Mouse (Mus musculus) midbrain, embryonic 13.5 days (tissue): ENCODE data around the gene Naif1. TPM values are rescaled to one million over a fixed set of nuclear protein-coding genes. Genes with fewer than 3 reads are reported as not detected.
A peak's percentile ranks its signal among the peaks of the same experiment; 100 is the strongest.

Experiments used
- ATAC-seq: fragments of 200-750 bp; cut with Nextera tagmentation; 2 replicates; pipeline ENCODE4 v1.8.0; 2017; ENCODE audit warnings: mild to moderate bottlenecking, moderate TSS enrichment, moderate library complexity
- H3K27ac ChIP-seq: fragments of 300-500 bp; sonication (generic); 2 replicates; pipeline ENCODE4 v1.5.1; 2015; ENCODE audit warnings: inconsistent platforms, mild to moderate bottlenecking, moderate library complexity
- H3K27me3 ChIP-seq: fragments of 300-500 bp; sonication (generic); 2 replicates; pipeline ENCODE4 v1.6.1; 2015; ENCODE audit warnings: mild to moderate bottlenecking, inconsistent platforms
- H3K36me3 ChIP-seq: fragments of 300-500 bp; sonication (generic); 2 replicates; pipeline ENCODE4 v1.6.1; 2015; ENCODE audit warnings: mild to moderate bottlenecking, inconsistent platforms
- H3K4me1 ChIP-seq: fragments of 300-500 bp; sonication (generic); replicated peaks from 2 replicates; pipeline ENCODE4 v1.6.1; 2015; ENCODE audit warnings: inconsistent platforms
- H3K4me2 ChIP-seq: fragments of 300-500 bp; sonication (generic); replicated peaks from 2 replicates; pipeline ENCODE4 v1.6.1; 2015; ENCODE audit warnings: moderate library complexity, mild to moderate bottlenecking, inconsistent platforms
- H3K4me3 ChIP-seq: fragments of 300-500 bp; sonication (generic); replicated peaks from 2 replicates; pipeline ENCODE4 v1.5.1; 2015; ENCODE audit warnings: mild to moderate bottlenecking, inconsistent platforms
- H3K9ac ChIP-seq: fragments of 300-500 bp; sonication (generic); replicated peaks from 2 replicates; pipeline ENCODE4 v1.6.1; 2015; ENCODE audit warnings: mild to moderate bottlenecking, inconsistent platforms
- H3K9me3 ChIP-seq: fragments of 300-500 bp; sonication (generic); 2 replicates; pipeline ENCODE4 v1.6.1; 2016; ENCODE audit warnings: mild to moderate bottlenecking, inconsistent platforms
- WGBS: fragments of 180-500 bp; shearing (Covaris S2); methylation state at CpG from one replicate; pipeline ENCODE4 v1.1.7; 2015; 5-methylcytosine and 5-hydroxymethylcytosine counted together
- polyA plus RNA-seq: library from polyadenylated mRNA; unstranded; fragments of >200 nt; fragmentation: Nextera tagmentation; extraction: Ambion mirVana; gene quantifications from 2 replicates; pipeline ENCODE4 v1.2.1, GENCODE M21; 2015

Naif1 gene
- polyA plus RNA-seq, 1 experiment from 2014 or later, result 6.1 TPM

DNA sequence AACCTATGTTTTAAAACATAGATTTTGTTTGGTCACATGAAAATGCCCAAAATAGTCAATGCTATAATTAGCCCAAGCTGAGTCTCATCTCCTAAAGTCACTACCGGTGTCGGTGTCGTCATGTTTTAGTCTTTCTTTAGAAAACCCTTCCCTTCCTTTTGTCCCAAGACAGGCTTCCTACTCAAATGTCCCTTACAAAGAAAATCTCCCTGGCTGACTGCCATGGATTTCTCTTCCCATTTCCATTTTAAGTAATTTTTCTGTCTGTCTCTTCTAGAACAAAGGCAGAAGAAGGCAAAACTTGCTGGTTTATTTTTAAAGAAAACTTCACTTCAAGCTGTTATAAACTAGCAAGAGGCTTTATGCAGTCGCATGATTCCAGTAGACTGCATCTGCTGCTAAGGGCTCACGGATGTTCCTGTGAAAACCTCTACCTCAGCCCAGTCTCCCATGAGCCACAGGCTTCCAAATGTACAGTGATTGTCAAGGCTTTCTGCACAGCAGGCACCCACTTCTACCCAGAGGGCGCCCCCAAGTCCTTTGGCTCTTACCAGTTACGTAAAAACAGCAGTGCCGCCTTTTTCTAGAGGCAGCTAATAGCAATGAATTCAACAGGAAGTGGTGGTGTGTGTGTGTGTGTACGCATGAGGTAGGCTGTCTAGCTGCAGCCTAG, 2.9 kb upstream of the Naif1 start:
- H3K9ac ChIP-seq, result no peak overlapping the region; the same call in 1 of the 2 replicates

GRCm38 (mm10) chr2:32448480-32448879, 1.8 kb upstream of the Naif1 start:
- 91% methylated on average over 1 of the region's 1 CpGs for WGBS
- Histone ChIP-seq H3K9me3 (no peaks in the 10 kb centered on the region), H3K27ac (no peak overlapping the region), H3K9ac (no peak overlapping the region), H3K27me3 (no peaks in the 10 kb centered on the region), H3K36me3 (0 out of 2 replicates have a peak, but pooled peaks cover 7% of the 10 kb centered on the region), H3K4me1 (peaks cover 40% of the 10 kb centered on the region), H3K4me2 (no peak overlapping the region), H3K4me3 (no peak overlapping the region)
- ATAC-seq, result no peak

More for the DNA sequence above, 2.9 kb upstream of the Naif1 start:
- no peak overlapping the region for H3K4me2 ChIP-seq
- peak overlapping the region; percentile 2; the same call in 1 of the 2 replicates for H3K27ac ChIP-seq
- no peaks in the 10 kb centered on the region for H3K9me3 ChIP-seq
- no peaks in the 10 kb centered on the region for H3K27me3 ChIP-seq
- WGBS, result 75% methylated on average over 9 of the region's 9 CpGs
- 0 out of 2 replicates have a peak, but pooled peaks cover 7% of the 10 kb centered on the region for H3K36me3 ChIP-seq
- H3K4me3 ChIP-seq, result no peak overlapping the region
- H3K4me1 ChIP-seq, result peaks cover 30% of the 10 kb centered on the region
- no peak for ATAC-seq

DNA sequence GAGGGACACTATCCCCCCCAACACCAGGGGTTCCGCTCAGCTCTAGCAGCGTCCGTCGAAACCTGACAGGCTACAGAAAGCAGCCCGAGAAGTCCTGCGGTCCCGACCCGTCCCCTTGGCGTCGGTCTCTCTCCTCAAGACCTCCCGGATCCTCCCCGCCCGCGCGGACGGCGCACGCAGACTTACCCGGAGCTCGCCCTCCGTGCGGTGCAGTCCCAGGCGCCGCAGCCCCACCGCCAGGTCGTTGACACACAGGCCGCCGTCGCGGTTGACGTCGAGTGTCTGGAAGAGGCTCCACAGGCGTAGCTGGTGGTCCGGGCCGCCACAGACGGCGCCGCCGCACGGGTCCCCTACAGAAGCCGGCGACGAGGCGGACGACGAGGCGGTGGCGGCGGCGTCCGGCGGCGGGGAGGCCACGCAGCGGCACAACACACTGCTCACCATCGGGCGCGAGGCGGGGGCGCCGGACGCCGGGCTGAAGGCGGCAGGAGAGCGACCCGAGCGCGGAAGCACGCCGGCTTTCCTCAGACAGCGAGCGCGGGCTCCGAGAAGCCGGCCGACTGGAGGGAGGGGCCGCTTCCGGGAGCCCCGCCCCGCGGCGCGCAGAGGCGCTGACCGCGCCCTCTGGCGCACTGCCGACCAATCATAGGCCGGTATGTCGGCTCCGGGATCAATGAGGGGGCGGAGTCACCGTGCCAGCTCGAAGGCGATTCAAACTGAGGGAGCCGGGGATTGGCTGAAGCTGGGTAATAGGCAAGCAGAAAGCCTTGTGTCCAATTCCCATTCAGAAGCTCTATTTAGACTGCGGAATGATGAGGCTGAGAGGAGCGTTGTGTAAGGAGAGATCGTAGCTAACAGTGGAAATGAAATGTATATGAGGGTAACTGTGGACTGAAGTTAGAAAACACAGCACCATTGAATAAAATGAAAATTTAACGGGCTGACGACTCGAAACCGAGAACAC, 906 bp downstream of the Naif1 start, which contains the start of gene Slc25a25:
Gene Slc25a25, minus strand, starts transcription at position 565 of the 964 bp plus-strand sequence.
- WGBS, result under 1% methylated on average over 103 of the region's 103 CpGs
- peak within 1 kb of the TSS; percentile 79 for H3K4me3 ChIP-seq

GRCm38 (mm10) chr2:32451870-32452372, 1.7 kb downstream of the Naif1 start:
- 1% methylated on average over 25 of the region's 25 CpGs for WGBS
- H3K36me3 ChIP-seq, result peaks cover 16% of the 10 kb centered on the region
- peak; percentile 97 for ATAC-seq
- H3K9ac ChIP-seq, result peak overlapping the region; percentile 85
- peak overlapping the region; percentile 94 for H3K27ac ChIP-seq
- no peaks in the 10 kb centered on the region for H3K27me3 ChIP-seq
- peak overlapping the region; percentile 79 for H3K4me3 ChIP-seq
- peaks cover 44% of the 10 kb centered on the region for H3K4me1 ChIP-seq
- peak overlapping the region; percentile 78 for H3K4me2 ChIP-seq
- H3K9me3 ChIP-seq, result no peaks in the 10 kb centered on the region

More for the DNA sequence above, 906 bp downstream of the Naif1 start, which contains the start of gene Slc25a25:
- peak within 1 kb of the TSS; percentile 94 for H3K27ac ChIP-seq
- H3K9ac ChIP-seq, result peak within 1 kb of the TSS; percentile 85
- H3K27me3 ChIP-seq, result no peaks in the 10 kb centered on the region
- H3K4me2 ChIP-seq, result peak within 1 kb of the TSS; percentile 78
- peaks cover 48% of the 10 kb centered on the region for H3K4me1 ChIP-seq
- H3K36me3 ChIP-seq, result peaks cover 10% of the 10 kb centered on the region
- peak; percentile 93 for ATAC-seq
- H3K9me3 ChIP-seq, result no peaks in the 10 kb centered on the region

GRCm38 (mm10) chr2:32452441-32452971, 2.2 kb downstream of the Naif1 start:
- H3K27ac ChIP-seq, result peak overlapping the region; percentile 61; the same call in 1 of the 2 replicates
- peak overlapping the region; percentile 46 for H3K4me2 ChIP-seq
- H3K4me1 ChIP-seq, result peaks cover 39% of the 10 kb centered on the region
- peaks cover 16% of the 10 kb centered on the region for H3K36me3 ChIP-seq
- WGBS, result 92% methylated on average over 16 of the region's 16 CpGs
- no peak overlapping the region for H3K9ac ChIP-seq
- peak; percentile 3 for ATAC-seq
- H3K4me3 ChIP-seq, result peak overlapping the region; percentile 26
- H3K27me3 ChIP-seq, result no peaks in the 10 kb centered on the region
- H3K9me3 ChIP-seq, result no peaks in the 10 kb centered on the region

GRCm38 (mm10) chr2:32453641-32454303, 3.5 kb downstream of the Naif1 start:
- Histone ChIP-seq H3K9me3 (no peaks in the 10 kb centered on the region), H3K36me3 (peaks cover 16% of the 10 kb centered on the region), H3K4me2 (no peak overlapping the region), H3K27ac (no peak overlapping the region), H3K4me3 (no peak overlapping the region), H3K27me3 (no peaks in the 10 kb centered on the region), H3K9ac (no peak overlapping the region), H3K4me1 (peaks cover 37% of the 10 kb centered on the region)
- WGBS, result 90% methylated on average over 5 of the region's 5 CpGs
- no peak for ATAC-seq

DNA sequence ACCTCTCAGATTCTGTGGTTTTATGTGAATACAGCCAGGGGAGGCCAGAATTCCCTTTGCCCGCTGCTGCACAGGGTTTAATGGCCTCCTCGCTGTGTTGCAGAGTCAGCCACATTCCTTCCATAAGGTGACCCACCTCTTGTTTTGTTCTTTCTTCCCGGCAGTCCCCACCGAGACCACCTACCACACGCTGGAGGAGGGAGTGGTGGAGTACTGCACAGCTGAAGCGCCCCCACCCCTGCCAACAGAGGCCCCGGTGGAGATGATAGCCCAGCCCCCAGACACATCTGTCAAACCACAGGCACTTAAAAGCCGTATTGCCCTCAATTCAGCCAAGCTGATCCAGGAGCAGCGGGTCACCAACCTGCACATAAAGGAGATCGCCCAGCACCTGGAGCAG, 4.4 kb downstream of the Naif1 start:
- ATAC-seq, result no peak
- Histone ChIP-seq H3K9ac (no peak overlapping the region), H3K9me3 (no peaks in the 10 kb centered on the region), H3K27me3 (no peaks in the 10 kb centered on the region), H3K4me2 (no peak overlapping the region), H3K4me3 (no peak overlapping the region), H3K4me1 (peaks cover 33% of the 10 kb centered on the region), H3K27ac (no peak overlapping the region), H3K36me3 (peaks cover 16% of the 10 kb centered on the region)
- 86% methylated on average over 10 of the region's 10 CpGs for WGBS

GRCm38 (mm10) chr2:32455101-32455500, 4.8 kb downstream of the Naif1 start:
- Histone ChIP-seq H3K9ac (no peak overlapping the region), H3K4me3 (no peak overlapping the region), H3K4me2 (no peak overlapping the region), H3K9me3 (no peaks in the 10 kb centered on the region), H3K4me1 (peaks cover 28% of the 10 kb centered on the region), H3K27me3 (no peaks in the 10 kb centered on the region), H3K27ac (no peak overlapping the region), H3K36me3 (peaks cover 16% of the 10 kb centered on the region)
- 93% methylated on average over 8 of the region's 8 CpGs for WGBS
- ATAC-seq, result no peak

- Histone ChIP-seq H3K9me3 (no peaks in the 10 kb centered on the region), H3K4me1 (peaks cover 9% of the 10 kb centered on the region), H3K27ac (no peak overlapping the region), H3K9ac (no peak overlapping the region), H3K36me3 (peaks cover 16% of the 10 kb centered on the region), H3K4me2 (no peak overlapping the region), H3K27me3 (no peaks in the 10 kb centered on the region), H3K4me3 (no peak overlapping the region)
- WGBS, result 80% methylated on average over 2 of the region's 2 CpGs
- ATAC-seq, result no peak
These were observed 8.0 kb downstream of the Naif1 start for GRCm38 (mm10) chr2:32458300-32458699.

- Histone ChIP-seq H3K4me2 (no peak overlapping the region), H3K9me3 (no peaks in the 10 kb centered on the region), H3K36me3 (peaks cover 16% of the 10 kb centered on the region), H3K9ac (no peak overlapping the region), H3K4me3 (no peak overlapping the region), H3K27me3 (no peaks in the 10 kb centered on the region), H3K4me1 (no peaks in the 10 kb centered on the region), H3K27ac (no peak overlapping the region)
- ATAC-seq, result no peak
- WGBS, result 95% methylated on average over 2 of the region's 2 CpGs
These were observed 9.4 kb downstream of the Naif1 start for GRCm38 (mm10) chr2:32459657-32460056.

- H3K36me3 ChIP-seq, result no peaks in the 10 kb centered on the region
- no peaks in the 10 kb centered on the region for H3K9me3 ChIP-seq
- H3K27me3 ChIP-seq, result no peaks in the 10 kb centered on the region
- no peaks in the 10 kb centered on the region for H3K4me1 ChIP-seq
- H3K27ac ChIP-seq, result no peak overlapping the region
- 75% methylated on average over 2 of the region's 2 CpGs for WGBS
- no peak overlapping the region for H3K4me2 ChIP-seq
- no peak overlapping the region for H3K4me3 ChIP-seq
- H3K9ac ChIP-seq, result no peak overlapping the region
- no peak for ATAC-seq
These were observed 13.5 kb downstream of the Naif1 start for GRCm38 (mm10) chr2:32463773-32464172.
